Mouse (Mus musculus) bone marrow macrophage, adult 2 months (primary cell): ENCODE results near the gene Zscan2.

Source experiments
- CTCF ChIP-seq: IDR thresholded peaks from 2 replicates; pipeline ENCODE4 v1.5.1; 2012; ENCODE audit warnings: low read depth, mild to moderate bottlenecking, low read length, moderate library complexity
- POLR2A ChIP-seq: IDR thresholded peaks from 2 replicates; pipeline ENCODE4 v1.6.1; 2012; ENCODE audit warnings: mild to moderate bottlenecking, low read depth, low read length, borderline replicate concordance

DNA sequence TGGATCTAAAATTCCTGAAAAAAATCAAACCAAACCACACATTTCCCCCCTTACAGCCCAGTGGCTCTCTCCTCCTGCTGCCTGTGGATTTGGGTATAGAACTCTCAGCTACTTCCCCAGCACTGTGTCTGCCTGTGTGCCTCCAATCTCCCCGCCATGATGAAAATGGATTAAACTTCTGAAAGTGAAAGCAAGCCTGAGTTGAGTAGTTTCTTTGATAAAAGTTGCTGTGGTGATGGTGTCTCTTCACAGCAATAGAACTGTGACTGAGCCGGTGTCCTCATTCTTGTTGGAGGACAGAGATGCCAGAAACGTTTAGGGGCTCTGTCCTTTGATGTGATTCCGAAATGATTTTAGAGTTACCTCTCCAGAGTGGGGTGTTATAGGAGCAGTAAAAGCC lies 39.9 kb upstream of the Zscan2 start:
- no peak for TF ChIP-seq CTCF
- TF ChIP-seq POLR2A = no peak
